Mouse (Mus musculus) 3134 (cell line): Measurements from ENCODE around the gene Mogat1.
"Not testable (repeated sequence)": the region's sequence is repeated elsewhere in the genome, so short reads cannot be mapped to it uniquely, and the experiment has no call there.

ENCODE experiments used
- DNase-seq: peaks from one replicate; pipeline ENCODE4 v3.0.0-alpha.2; 2011; ENCODE audit warnings: low spot score; ENCODE audit not compliant: insufficient read length; ENCODE audit errors: extremely low read depth

Gene Mogat1

DNA sequence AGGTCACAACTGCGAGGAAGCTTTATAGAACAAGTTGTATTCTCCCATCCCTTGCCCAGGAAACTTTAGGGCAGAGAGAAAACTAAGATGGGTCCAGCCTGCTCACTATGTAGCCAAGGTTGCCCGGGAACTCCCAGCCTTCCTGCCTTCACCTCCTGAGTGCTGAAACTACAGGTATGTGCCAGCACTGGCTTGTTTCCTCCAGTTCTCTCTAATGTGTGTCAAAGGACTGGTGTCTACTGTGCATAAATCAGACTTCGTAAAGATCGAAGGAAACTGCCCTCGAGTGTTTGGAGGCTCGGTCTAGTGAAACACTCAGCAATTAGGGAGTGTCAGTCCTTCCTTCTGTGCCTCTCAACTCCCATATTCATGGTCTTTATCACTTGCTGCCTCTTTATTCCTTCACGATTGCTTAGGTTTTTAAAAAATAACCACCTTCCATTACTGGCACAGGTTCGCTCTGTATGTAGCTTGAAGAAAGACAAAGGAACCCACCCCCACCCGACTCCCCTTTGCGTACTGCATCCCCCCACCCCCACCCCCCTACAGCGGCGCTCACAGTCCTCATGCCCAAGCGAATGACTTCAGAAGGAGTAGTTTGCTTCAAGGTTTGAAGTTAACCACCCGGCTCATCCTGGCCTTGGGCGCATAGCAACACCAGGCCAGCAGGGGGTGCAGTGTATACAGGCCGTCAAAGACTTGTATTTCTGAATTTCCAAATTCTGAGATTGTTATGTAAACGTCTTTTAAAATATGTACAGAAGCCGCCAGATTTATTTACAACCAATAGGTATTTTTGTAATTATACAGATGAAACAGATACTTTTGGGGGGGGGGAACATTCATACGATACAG, 25.7 kb downstream of the Mogat1 start:
- DNase-seq: peak; percentile 58

- peak; percentile 95 for DNase-seq
Measured at GRCm38 (mm10) chr1:78537494-78538010, 26.8 kb downstream of the Mogat1 start.

DNA sequence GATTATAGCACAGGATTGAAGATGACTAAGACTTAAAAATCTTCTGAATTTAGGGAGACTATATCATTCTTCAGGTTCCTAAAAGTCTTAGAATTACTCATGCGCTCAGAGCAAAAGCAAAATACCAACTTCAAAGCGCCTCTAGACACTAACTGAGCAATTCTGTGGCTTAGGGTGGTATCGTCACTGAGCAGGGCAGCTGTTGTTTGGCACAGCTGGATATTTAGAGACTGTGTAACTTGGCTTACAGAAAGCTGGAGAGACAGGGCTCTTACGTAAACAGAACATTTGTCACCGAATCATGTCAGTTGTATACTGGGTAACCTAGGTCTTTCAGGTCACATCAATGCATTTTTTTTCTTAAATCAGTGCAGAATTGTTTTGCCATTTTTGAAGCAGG, 27.6 kb downstream of the Mogat1 start:
- DNase-seq: peak; percentile 56

- no peak for DNase-seq
Measured at GRCm38 (mm10) chr1:78539166-78539565, 28.4 kb downstream of the Mogat1 start.

DNA sequence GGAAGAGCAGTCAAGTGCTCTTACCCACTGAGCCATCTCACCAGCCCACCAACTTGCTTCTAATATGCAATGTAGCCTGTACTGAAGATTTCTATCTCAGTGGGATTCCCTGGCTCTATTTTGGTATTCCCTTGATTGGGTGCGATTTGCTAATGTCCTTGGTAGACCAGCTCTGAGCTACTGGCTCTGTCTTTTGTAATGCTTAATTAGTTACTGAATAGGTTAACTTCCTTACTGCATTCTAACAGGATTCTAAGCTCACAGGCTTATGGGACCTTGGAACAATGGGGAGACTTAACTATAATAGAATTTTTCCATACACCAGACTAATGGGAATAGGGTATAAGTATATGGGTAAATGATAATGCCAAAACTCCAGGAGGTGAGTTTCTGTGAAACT, 32.8 kb downstream of the Mogat1 start:
- DNase-seq: not testable (repeated sequence)

GRCm38 (mm10) chr1:78546258-78546657, 35.5 kb downstream of the Mogat1 start:
- DNase-seq: no peak

DNA sequence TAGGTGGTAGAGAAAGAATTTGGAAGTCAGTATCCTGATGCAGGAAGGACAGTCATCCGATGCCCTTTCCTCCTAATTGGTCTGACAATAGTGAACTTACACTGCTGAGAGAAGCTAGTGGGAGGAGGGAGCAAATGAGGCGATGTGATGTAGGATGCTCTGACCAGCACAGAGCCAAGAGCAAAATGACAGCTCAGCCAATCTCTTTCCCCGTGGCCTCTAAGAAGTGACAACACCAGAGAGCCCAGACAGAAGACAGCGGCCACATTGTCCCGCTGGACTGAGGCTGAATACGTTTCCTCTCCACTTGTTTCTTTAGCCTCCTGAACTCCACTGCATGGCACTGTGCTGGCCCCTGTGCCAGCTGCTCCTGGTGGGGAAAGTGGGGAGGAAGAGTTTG, 38.2 kb downstream of the Mogat1 start:
- DNase-seq: peak; percentile 27

DNA sequence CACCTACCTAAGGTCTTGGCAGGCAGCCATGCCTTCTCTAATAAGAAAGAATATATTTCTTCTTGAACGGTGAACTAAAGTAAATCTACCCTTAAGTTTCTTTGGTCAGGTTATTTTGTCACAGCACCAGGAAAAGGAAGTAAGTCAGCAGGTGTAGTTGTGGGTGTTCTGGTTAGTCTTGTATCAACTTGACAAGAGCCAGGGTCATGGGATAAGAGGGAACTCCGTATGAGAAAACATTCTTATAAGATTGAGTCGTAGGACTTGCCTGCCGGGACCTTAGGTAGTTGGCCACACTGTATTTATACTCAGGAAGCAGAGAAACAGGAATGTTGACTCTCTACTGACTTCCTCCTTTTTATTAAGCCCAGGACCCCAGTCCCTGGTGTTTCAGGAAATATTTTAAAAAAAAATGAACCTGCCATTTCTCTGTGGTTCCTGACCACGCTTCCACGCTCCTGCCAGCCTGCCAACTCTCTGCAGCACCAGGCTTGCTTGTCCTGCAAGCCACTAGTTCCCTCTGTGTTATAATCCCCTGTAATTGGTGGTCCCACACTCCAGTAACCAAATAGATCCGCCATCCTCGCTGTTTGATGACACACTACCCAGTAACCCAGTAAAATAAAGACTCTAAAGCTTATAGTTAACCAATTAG, 43.3 kb downstream of the Mogat1 start:
- no peak for DNase-seq

GRCm38 (mm10) chr1:78566963-78567362, 56.2 kb downstream of the Mogat1 start:
- no peak for DNase-seq

GRCm38 (mm10) chr1:78567421-78567820, 56.6 kb downstream of the Mogat1 start:
- DNase-seq: no peak

DNA sequence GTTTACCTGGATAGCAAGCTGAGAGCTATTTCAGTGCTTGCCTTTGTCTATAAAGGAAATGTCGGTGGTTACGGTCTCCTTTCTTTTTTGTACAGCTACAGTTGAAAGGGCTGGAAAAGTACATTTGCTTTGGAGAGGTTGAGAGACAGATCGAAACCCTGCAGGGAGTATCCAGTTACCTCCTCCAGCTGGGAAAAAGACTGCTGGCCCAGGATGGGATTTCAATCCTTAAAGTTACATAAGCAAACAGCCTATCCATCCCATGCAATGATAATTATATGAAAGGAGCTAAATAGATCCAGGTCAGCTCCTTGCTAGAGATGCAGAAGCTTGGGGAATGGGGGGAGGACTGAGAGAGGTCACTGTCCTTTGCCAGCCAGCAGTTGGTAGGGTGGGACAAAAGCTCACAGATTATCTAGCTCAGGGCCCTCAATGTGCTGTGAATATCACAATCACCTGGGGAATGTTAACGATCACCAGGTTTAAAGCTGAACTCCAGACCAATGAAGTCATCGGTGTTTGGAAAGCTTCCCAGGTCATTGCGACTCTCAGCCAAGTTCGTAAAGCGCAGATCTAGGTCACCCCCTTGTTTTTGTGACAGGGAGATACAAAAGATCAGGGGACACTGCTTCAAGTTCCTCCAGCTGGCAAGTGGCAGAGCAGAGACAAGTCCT, 57.2 kb downstream of the Mogat1 start:
- no peak for DNase-seq

DNA sequence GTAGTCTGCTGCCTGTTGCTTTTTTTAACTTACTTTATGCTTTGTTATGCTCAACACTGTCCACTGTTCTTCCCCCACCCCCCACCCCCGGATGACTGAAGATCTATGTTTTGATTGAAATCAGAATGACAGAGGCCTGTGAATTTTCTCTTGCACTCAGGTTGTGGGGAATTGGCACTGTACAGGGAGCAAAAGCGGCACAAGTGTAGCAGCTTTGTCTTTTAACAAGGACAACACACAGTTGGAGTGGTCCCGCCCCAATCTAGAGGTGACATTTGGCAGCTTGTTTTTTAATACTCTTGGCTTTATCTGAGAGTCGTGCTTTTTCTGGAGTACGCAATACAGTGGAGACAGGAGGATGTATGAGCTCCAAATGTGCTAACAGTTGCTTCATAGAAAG, 58.8 kb downstream of the Mogat1 start:
- no peak for DNase-seq

DNA sequence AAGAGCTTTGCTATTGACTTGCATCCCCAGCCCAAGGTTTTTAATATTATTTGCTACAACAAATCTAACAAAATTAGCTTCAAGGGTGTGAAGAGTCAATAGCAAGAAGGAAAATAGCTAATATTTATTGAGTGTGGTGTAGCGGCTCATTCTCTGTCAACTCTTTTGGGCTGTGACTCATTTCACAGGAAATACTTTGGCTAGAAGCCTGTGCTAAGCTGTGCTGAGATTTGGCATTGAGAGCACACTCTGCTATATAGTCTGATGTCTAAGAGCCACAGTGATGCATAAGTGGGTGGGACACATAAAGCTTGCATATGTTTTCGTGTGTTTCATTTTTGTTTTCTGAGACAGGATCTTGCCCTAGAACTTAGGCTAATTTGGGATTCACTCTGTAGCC, 74.3 kb downstream of the Mogat1 start:
- DNase-seq: peak; percentile 37

- DNase-seq: no peak
Measured at GRCm38 (mm10) chr1:78586986-78587385, 76.2 kb downstream of the Mogat1 start.
